Mouse (Mus musculus) thymus, postnatal 36 days (tissue): ENCODE data around the gene Fstl5.

Experiments used
- DNase-seq, 2 experiments: peaks; one replicate each; pipeline ENCODE4 v3.0.0; 2022; ENCODE audit warnings: mixed read lengths in 2 of 2

Fstl5 gene

DNA sequence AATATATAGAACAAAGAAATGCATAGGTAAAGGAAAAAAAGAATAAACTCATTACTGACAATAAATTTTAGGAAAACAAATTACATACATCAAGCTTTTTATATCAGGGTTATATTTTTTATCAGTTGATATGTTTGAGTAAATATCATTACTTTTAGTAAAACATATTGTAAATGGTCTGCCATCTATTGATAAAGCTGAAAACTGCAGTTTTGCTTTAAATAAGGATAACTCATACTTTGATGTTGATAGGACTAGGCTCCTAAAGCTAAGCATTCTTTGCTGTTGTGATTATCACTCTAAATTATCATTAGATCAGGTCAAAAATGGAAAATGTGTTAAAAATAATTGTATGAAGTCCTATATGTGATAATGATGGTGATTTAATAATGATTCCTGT lies 493.3 kb downstream of the Fstl5 start:
- DNase-seq, result no peak

DNA sequence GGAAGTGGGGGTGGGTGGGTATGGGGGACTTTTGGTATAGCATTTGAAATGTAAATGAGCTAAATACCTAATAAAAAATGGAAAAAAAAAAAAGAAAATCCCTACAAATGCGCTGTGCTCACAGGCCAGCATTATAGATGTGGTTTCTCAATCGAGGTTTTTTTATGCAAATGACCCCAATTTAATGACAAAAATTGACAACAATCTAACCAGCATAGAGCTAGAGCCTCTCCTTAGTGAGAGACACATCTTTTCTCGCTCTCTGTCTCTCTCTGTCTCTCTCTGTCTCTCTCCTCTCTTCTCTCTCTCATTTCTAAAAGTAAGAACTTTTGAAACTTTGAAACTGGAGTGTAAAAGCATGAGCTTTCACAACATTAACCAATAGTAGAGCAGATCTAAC lies 498.4 kb downstream of the Fstl5 start:
- no peak for DNase-seq

DNA sequence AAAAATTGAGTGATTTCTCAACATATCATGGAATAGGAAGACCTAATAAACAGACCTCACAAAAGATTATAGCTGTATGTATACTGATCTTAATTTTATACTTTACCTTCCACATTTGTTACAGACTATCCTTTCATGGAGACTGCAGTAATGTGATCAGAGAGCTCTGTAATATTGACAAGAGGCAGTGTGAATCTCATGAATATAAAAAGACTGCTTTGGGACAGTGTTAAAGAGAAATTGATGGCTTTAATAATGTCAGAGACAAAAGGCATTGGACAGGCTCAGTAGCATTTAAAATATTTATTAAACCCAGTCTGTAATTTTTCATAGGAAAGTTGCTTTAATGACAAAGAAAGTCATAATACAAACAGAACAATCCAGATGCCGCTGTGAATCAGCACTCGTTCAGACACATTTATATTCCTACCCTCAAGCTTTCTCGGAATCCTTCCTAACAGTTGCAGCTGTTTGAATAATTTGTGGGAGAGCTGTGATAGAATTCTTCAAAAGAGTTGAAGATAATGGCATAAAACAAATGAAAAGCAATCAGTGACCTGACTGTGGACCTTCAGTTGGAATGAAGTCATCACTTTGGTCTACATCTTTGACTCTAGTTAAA lies 499.0 kb downstream of the Fstl5 start:
- no peak for DNase-seq

- no peak for DNase-seq
These were observed 519.1 kb downstream of the Fstl5 start for GRCm38 (mm10) chr3:76593148-76593547.

- no peak for DNase-seq
These were observed 546.0 kb downstream of the Fstl5 start for GRCm38 (mm10) chr3:76620044-76620443.

GRCm38 (mm10) chr3:76654243-76654642 lies 580.2 kb downstream of the Fstl5 start:
- DNase-seq, result no peak

DNA sequence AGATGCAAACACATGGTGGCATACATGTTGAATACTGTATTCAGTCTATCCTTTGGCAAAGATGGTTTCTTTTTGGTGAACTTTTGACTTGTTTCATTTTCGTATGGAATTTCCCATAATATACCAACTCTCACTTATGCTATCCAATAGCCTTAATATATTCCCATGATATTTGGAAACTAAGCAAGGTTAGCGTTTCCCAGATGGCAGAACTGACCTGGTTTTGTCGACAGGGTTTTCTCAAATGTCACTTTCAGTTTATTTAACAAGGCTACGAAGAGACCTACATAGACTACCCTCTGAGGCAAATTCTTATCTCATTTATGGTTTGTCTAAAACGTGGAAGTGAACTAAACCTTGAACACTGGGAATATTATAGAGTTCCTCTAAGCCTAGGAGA lies 596.8 kb downstream of the Fstl5 start:
- no peak for DNase-seq

DNA sequence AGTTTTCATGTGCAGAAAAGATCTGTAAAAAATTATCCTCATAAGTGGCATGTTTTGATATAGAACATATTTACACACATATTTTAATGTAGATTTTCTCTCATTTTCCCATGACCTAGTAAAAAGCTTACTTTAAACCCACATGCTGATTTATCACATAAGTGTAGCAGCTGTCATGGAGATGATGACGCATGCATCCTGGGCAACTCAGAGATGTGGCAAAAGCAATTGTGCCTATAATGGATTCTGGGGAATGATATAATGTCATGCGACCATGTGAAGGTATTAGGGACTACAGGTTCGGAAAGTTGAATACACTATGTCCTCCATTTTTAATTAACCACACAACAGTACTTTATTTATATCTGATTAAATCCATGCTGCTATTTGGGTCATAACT lies 601.9 kb downstream of the Fstl5 start:
- DNase-seq, result no peak

DNA sequence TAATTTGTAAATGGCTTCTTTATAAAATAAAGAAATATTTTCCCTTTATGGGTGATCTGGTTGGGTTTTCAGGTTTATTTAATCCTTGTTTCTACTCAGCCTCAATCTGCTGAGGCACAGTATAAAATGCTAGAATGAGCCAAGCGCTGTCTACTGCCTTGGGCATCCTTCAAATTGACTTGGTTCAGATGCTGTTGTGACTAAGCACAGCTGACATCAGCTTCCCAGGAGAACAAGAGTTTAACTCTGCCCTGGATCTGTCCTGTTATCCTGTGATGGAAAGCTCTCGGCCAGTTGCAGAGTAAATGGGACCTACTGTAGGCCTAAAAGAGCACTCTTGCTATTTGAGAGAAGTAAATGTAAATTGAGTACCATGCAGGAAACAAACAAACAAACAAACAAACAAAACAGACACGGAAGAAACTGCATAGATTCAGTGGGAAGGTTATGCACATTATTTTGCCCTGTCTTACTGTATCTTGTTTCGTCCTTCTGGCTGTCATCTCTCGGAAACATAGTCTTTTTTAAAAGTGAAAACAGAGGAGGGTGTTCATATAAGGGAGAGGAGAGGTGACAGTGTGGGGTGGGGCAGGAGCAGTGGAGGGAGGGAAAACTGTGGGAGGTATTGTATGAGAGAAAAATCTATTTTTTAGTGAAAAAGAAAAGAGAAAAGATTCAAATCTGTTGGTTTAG lies 605.9 kb downstream of the Fstl5 start:
- DNase-seq, result no peak

DNA sequence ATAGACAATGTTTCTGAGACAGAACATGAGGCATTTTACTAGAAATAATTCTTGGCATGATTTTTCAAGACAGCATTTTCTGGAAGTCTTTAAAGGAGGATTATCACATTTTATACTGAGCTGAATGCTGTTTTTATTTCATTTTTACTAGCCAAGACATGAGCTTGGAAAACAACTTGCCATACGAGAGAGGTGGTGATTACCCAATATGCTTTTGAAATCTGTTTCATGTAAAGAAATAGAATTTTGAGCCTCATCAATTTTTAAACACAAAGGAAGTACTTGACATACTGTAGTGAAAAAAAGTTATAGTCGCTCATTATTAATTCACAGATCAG lies 606.4 kb downstream of the Fstl5 start:
- no peak for DNase-seq

DNA sequence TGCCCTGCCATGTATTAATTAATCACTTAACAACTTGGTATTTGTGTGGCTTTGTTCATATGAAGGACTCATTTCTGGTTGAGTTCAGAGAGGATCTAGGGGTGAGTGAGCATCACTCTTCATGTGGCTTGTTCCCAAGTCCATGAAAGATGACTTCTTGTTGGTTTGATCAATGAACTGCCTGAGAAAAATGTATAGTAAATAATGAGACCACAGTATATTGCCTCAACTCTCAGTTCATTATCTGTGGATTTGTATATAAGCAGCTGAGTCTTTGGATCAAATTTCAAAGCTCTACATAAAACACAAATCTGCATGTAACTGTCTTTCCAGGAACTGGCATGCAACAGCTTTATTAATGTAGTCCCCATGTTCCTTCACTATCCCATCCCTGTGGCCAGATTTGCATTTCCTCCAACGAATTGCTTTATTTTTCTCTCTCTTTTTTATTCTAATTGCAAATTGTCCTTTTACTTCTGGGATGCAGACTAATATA lies 623.1 kb downstream of the Fstl5 start:
- no peak for DNase-seq

DNA sequence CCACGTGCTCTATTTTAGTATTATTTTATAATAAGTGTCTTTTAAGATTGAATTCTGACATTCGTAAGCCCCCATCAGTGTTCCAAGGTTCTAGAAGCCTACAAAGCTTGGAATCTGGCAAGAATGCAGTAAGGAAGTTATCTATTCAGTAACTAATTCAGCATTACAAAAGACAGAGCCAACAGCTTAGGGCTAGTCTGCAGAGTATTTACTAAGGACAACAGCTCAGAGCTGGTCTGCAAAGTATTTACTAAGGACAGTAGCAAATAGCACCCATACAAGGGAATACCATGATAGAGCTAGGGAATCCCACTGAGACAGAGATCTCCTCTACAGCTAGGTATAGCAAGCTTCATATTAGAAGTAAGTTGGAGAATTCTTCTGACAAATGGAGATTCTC lies 665.2 kb downstream of the Fstl5 start:
- no peak for DNase-seq
